15 mouse cellular contexts compared by ENCODE assay signal in the genomic region with DNA sequence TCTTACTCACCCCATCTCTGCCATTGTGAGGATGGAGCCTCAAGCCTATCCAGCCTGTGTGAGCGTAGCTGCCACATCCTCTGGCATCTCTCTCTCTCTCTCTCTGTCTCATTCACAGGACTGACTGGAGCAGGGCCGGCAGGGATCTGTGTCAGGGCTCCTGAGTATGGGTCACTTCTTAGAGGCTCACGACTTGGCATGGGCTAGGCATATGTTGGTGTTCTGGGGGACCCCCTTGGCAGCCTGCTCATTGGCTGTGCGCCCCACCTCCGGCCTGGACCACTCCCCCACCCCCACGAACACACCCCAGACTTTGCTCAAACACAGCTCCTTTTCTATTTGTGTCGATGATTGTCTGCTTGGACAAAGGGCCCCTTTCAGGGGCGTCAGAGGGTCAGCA. TPM values are rescaled to one million over a fixed set of nuclear protein-coding genes. Genes with fewer than 3 reads are reported as not detected.
A peak's percentile ranks its signal among the peaks of the same experiment; 100 is the strongest.
DNase-seq lines count a peak whose midpoint lies in the region; ATAC-seq lines count a peak whose summit lies in the region.
"Had no signal": no experiment of that assay in that cellular context is flagged by ENCODE, and none has a peak within 500 bp of the region (broad histone marks: within the 10 kb centered on the region; RNA-seq: fewer than 3 reads in every experiment).

No protein-coding gene starts in this region.

- 0 out of 2 replicates have a peak overlapping the region, but pooled peaks have one; percentile 4 for H3K4me3 ChIP-seq in embryonic facial prominence, embryonic 10.5 days
- H3K4me3 ChIP-seq in forebrain, embryonic 13.5 days = no peak overlapping the region
- no peak overlapping the region for H3K4me3 ChIP-seq in hindbrain, embryonic 15.5 days
- H3K4me3 ChIP-seq in midbrain, embryonic 16.5 days (ENCODE audit: low read depth, low read length) = no peak overlapping the region
- H3K4me3 ChIP-seq: embryonic facial prominence, embryonic 13.5 days had no signal

- DNase-seq in embryonic facial prominence, embryonic 10.5 days (ENCODE audit: low spot score) = no peak
- DNase-seq in adrenal gland, postnatal 36 days = no peak
- no peak for DNase-seq in urinary bladder, postnatal 36 days (ENCODE audit: low spot score in 2 of 2)
- no peak for DNase-seq in embryo, embryonic 10 days (ENCODE audit: low spot score)
- DNase-seq: adrenal gland, postnatal 25 days; cerebellum, postnatal 36 days; gastrocnemius, postnatal 14 days; kidney, postnatal 14 days; lung, postnatal 4 days had no signal

- peak overlapping the region; percentile 75 for H3K27ac ChIP-seq in embryonic facial prominence, embryonic 10.5 days (replicated peaks)
- peak overlapping the region; percentile 84 for H3K27ac ChIP-seq in forebrain, embryonic 13.5 days
- H3K27ac ChIP-seq in hindbrain, embryonic 15.5 days (replicated peaks) = peak overlapping the region; percentile 70
- no peak overlapping the region; the same call in 1 of the 2 replicates for H3K27ac ChIP-seq in midbrain, embryonic 16.5 days (ENCODE audit: low read length)
- H3K27ac ChIP-seq: embryonic facial prominence, embryonic 13.5 days; liver, embryonic 14.5 days had no signal

- H3K9me3 ChIP-seq in embryonic facial prominence, embryonic 10.5 days = no peaks in the 10 kb centered on the region
- no peaks in the 10 kb centered on the region for H3K9me3 ChIP-seq in forebrain, embryonic 13.5 days (replicated peaks)
- no peaks in the 10 kb centered on the region for H3K9me3 ChIP-seq in hindbrain, embryonic 15.5 days
- no peaks in the 10 kb centered on the region for H3K9me3 ChIP-seq in midbrain, embryonic 16.5 days (replicated peaks; ENCODE audit: control insufficient read depth, low read length, poor library complexity, severe bottlenecking)
- H3K9me3 ChIP-seq: embryonic facial prominence, embryonic 13.5 days had no signal

- H3K4me2 ChIP-seq in forebrain, embryonic 13.5 days = no peak overlapping the region
- no peak overlapping the region for H3K4me2 ChIP-seq in hindbrain, embryonic 15.5 days
- no peak overlapping the region for H3K4me2 ChIP-seq in midbrain, embryonic 16.5 days (ENCODE audit: low read length)
- H3K4me2 ChIP-seq: embryonic facial prominence, embryonic 13.5 days had no signal

- ATAC-seq in forebrain, embryonic 13.5 days = peak; percentile 61
- ATAC-seq in hindbrain, embryonic 15.5 days (ENCODE audit: low FRiP score, low read depth) = peak; percentile 74
- peak; percentile 53 for ATAC-seq in midbrain, embryonic 16.5 days
- ATAC-seq: CD4-positive, CD25-positive, alpha-beta regulatory T cell, adult 4 months had no signal

- H3K9ac ChIP-seq in forebrain, embryonic 13.5 days = no peak overlapping the region
- H3K9ac ChIP-seq in hindbrain, embryonic 15.5 days = no peak overlapping the region
- H3K9ac ChIP-seq in midbrain, embryonic 16.5 days (ENCODE audit: low read depth, low read length) = no peak overlapping the region
- H3K9ac ChIP-seq: embryonic facial prominence, embryonic 13.5 days; liver, embryonic 14.5 days had no signal

- H3K4me1 ChIP-seq in embryonic facial prominence, embryonic 10.5 days = peaks cover 76% of the 10 kb centered on the region
- peaks cover 80% of the 10 kb centered on the region for H3K4me1 ChIP-seq in forebrain, embryonic 13.5 days
- peaks cover 16% of the 10 kb centered on the region for H3K4me1 ChIP-seq in hindbrain, embryonic 15.5 days (replicated peaks)
- peaks cover 3% of the 10 kb centered on the region; the same call in 1 of the 2 replicates for H3K4me1 ChIP-seq in midbrain, embryonic 16.5 days (ENCODE audit: control insufficient read depth, insufficient read depth, low read length)

- H3K27me3 ChIP-seq in embryonic facial prominence, embryonic 10.5 days (replicated peaks; ENCODE audit: low read depth, poor library complexity, severe bottlenecking) = peaks cover 67% of the 10 kb centered on the region
- peaks cover 20% of the 10 kb centered on the region for H3K27me3 ChIP-seq in forebrain, embryonic 13.5 days
- no peaks in the 10 kb centered on the region for H3K27me3 ChIP-seq in hindbrain, embryonic 15.5 days
- H3K27me3 ChIP-seq in midbrain, embryonic 16.5 days (ENCODE audit: control insufficient read depth, insufficient read depth, low read depth, low read length) = peaks cover 3% of the 10 kb centered on the region; the same call in 1 of the 2 replicates
- H3K27me3 ChIP-seq: embryonic facial prominence, embryonic 13.5 days had no signal

- WGBS in embryonic facial prominence, embryonic 10.5 days = 39% methylated on average over 8 of the region's 8 CpGs
- WGBS in forebrain, embryonic 13.5 days = 17% methylated on average over 8 of the region's 8 CpGs
- WGBS in hindbrain, embryonic 15.5 days = 22% methylated on average over 8 of the region's 8 CpGs
- WGBS in midbrain, embryonic 16.5 days = 28% methylated on average over 8 of the region's 8 CpGs

- no peaks in the 10 kb centered on the region for H3K36me3 ChIP-seq in embryonic facial prominence, embryonic 10.5 days (replicated peaks)
- H3K36me3 ChIP-seq in forebrain, embryonic 13.5 days (ENCODE audit: poor library complexity, severe bottlenecking) = no peaks in the 10 kb centered on the region
- no peaks in the 10 kb centered on the region for H3K36me3 ChIP-seq in hindbrain, embryonic 15.5 days
- no peaks in the 10 kb centered on the region for H3K36me3 ChIP-seq in midbrain, embryonic 16.5 days (ENCODE audit: control insufficient read depth, insufficient read depth, low read length)
- H3K36me3 ChIP-seq: embryonic facial prominence, embryonic 13.5 days had no signal

RNA-seq across cellular contexts. Expression of a gene that starts 17.5 kb away (rescaled TPM):
- polyA plus RNA-seq in embryonic facial prominence, embryonic 10.5 days (2016; fragmentation: Nextera tagmentation; extraction: Ambion mirVana) = 12.9 and 36.8 TPM in 2 replicates
- 59.5 and 81.3 TPM in 2 replicates for polyA plus RNA-seq in forebrain, embryonic 13.5 days (2015; fragmentation: Nextera tagmentation; extraction: Ambion mirVana)
- polyA plus RNA-seq in hindbrain, embryonic 15.5 days (2015; fragmentation: Nextera tagmentation; extraction: Ambion mirVana) = 39.4 and 40.5 TPM in 2 replicates
- 19.1 and 23.9 TPM in 2 replicates for polyA plus RNA-seq in midbrain, embryonic 16.5 days (2015; fragmentation: Nextera tagmentation; extraction: Ambion mirVana)
- total RNA-seq in adrenal gland, postnatal 36 days (2021) = 1 to 10 TPM; 2.4 to 3.8 TPM
- polyA plus RNA-seq: CD4-positive, CD25-positive, alpha-beta regulatory T cell, adult 4 months had no signal

RNA-seq across cellular contexts. Expression of a gene that starts 45.8 kb away (rescaled TPM):
- polyA plus RNA-seq in embryonic facial prominence, embryonic 10.5 days (2016; fragmentation: Nextera tagmentation; extraction: Ambion mirVana) = 37.1 and 40.0 TPM in 2 replicates
- 33.0 and 37.8 TPM in 2 replicates for polyA plus RNA-seq in forebrain, embryonic 13.5 days (2015; fragmentation: Nextera tagmentation; extraction: Ambion mirVana)
- 31.4 and 32.7 TPM in 2 replicates for polyA plus RNA-seq in hindbrain, embryonic 15.5 days (2015; fragmentation: Nextera tagmentation; extraction: Ambion mirVana)
- 29.1 and 29.7 TPM in 2 replicates for polyA plus RNA-seq in midbrain, embryonic 16.5 days (2015; fragmentation: Nextera tagmentation; extraction: Ambion mirVana)
- 10 to 100 TPM; 25.9 to 28.5 TPM for total RNA-seq in adrenal gland, postnatal 36 days (2021)

RNA-seq across cellular contexts. Expression of a gene that starts 46.1 kb away (rescaled TPM):
- 318 and 337 TPM in 2 replicates for polyA plus RNA-seq in embryonic facial prominence, embryonic 10.5 days (2016; fragmentation: Nextera tagmentation; extraction: Ambion mirVana)
- 189 and 190 TPM in 2 replicates for polyA plus RNA-seq in forebrain, embryonic 13.5 days (2015; fragmentation: Nextera tagmentation; extraction: Ambion mirVana)
- polyA plus RNA-seq in hindbrain, embryonic 15.5 days (2015; fragmentation: Nextera tagmentation; extraction: Ambion mirVana) = 40.9 and 48.9 TPM in 2 replicates
- 25.0 and 28.4 TPM in 2 replicates for polyA plus RNA-seq in midbrain, embryonic 16.5 days (2015; fragmentation: Nextera tagmentation; extraction: Ambion mirVana)
- 1 to 10 TPM; 7.6 to 8.4 TPM for total RNA-seq in adrenal gland, postnatal 36 days (2021)

RNA-seq across cellular contexts. Expression of a gene that starts 51.6 kb away (rescaled TPM):
- polyA plus RNA-seq in embryonic facial prominence, embryonic 10.5 days (2016; fragmentation: Nextera tagmentation; extraction: Ambion mirVana) = 313 and 322 TPM in 2 replicates
- polyA plus RNA-seq in forebrain, embryonic 13.5 days (2015; fragmentation: Nextera tagmentation; extraction: Ambion mirVana) = 222 and 225 TPM in 2 replicates
- polyA plus RNA-seq in hindbrain, embryonic 15.5 days (2015; fragmentation: Nextera tagmentation; extraction: Ambion mirVana) = 118 and 127 TPM in 2 replicates
- polyA plus RNA-seq in midbrain, embryonic 16.5 days (2015; fragmentation: Nextera tagmentation; extraction: Ambion mirVana) = 119 and 123 TPM in 2 replicates
- total RNA-seq in adrenal gland, postnatal 36 days (2021) = 10 to 100 TPM; 44.8 to 47.8 TPM
